Mouse (Mus musculus) frontal cortex, adult 2 months (tissue): ENCODE data around the gene Ces1g. TPM values are rescaled to one million over a fixed set of nuclear protein-coding genes. Genes with fewer than 3 reads are reported as not detected.

ENCODE experiments used
- DNase-seq, 2 experiments: peaks; one replicate each; pipeline ENCODE4 v3.0.0; 2022; ENCODE audit warnings: low spot score in 1 of 2; ENCODE audit errors: extremely low spot score in 1 of 2
- polyA plus RNA-seq: library from polyadenylated mRNA; depleted of rRNA; stranded (reverse); fragments of >200 nt; gene quantifications from 2 replicates; pipeline ENCODE4 v1.2.3, GENCODE M21; 2012; rRNA removed

Gene Ces1g
- polyA plus RNA-seq, result not detected in 2 replicates

- no peak for DNase-seq
Measured at GRCm38 (mm10) chr8:93337207-93337606, at the start of gene Ces1g. Gene Ces1g, minus strand, starts transcription at chr8:93337308.

DNA sequence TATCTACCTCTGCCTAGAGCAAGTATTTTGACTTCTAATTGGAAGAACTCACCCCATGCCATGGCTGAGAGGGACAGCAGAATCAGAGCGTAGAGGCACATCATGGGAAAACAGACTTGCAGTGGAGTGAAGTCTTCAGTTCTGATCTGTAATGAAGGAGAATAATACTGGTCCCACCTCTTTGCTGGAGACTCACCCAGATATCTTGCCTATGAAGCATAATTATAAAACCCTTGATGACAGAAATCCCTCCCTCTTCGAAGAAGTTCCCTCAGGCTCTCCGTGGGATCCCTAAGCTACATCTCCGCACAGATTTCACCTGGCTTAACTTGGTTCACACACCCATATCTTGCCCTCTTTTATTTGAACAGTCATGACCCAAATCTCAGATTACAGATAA, 42.5 kb upstream of the Ces1g start, which contains the start of gene Ces1h:
TSS of gene Ces1h (minus strand) at position 101 of the 400 bp plus-strand sequence.
- DNase-seq, result no peak

DNA sequence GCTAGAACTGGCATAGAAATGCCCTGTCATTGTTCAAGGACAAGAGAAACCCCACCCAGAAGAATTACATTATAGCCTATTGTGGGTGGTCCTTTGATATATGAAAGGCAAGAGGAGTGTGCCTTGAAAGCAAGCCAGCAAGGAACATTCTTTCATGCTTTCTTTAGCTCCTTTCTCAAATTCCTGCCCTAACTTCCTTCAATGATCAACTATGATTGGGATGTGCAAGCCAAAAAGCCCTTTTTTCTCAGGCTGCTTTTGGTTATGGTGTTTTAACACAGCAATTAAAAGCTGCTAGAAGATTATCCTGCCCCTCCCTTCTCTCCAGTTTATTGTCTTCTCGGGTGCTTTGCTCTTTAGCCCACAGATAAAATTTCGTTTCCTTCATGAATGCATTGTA, 32.4 kb upstream of the Ces1g start:
- DNase-seq, result no peak

DNA sequence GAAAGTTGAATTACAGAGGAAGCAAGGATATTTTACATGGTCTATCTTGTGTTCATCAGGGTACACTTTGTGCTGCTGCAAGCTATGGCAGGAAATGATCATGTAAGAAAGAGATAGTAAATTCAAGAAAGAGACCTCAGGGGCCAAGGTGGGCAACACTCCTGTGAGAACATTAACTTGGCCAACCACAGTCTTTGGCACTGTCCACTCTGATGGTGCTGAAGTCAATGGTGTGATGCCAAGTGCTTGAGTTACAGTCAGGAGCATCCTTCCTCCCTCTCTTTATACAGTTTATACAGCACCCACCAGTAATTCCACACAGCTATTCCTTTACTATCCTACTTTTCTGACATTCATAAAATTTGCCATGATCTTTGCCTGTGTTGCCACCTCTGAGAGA, 23.0 kb upstream of the Ces1g start:
- DNase-seq, result no peak

DNA sequence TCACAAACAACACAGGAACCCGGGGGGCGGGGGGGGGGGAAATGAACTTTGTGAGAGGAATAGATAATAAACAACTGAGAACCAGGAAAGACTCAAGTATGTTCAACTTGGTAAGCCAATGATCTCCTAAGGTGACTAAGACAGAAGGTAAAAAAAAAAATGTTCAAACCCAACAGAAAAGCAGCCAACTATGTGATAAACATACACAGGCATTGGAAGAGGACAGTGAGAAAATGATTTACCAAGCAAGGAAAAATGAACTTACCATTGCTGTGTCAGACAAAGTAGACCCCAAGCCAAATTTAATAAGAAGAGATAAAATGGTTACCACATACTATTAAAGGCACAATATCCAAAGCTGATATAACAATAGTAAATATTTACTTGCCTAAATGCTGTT, 2.4 kb upstream of the Ces1g start:
- DNase-seq, result no peak

DNA sequence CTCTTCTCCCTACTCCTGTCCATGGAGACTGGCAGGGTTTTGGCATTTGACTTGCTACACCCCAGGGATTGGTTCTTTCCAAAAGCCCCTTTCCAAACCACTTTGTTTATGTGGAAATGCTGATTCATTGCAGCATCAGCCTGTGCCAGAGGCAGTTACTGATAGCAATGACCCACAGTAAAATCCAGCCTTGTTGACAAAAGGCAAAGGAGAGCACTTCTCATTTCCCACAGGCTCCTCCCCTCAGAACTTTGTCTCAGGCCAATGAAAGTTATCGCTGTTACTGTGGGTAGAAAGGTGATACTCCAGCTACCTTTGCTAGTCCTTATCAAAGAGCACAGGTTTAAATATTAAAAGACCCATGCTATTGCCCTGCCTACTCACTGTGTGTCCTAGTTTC, 4.4 kb downstream of the Ces1g start:
- no peak for DNase-seq

DNA sequence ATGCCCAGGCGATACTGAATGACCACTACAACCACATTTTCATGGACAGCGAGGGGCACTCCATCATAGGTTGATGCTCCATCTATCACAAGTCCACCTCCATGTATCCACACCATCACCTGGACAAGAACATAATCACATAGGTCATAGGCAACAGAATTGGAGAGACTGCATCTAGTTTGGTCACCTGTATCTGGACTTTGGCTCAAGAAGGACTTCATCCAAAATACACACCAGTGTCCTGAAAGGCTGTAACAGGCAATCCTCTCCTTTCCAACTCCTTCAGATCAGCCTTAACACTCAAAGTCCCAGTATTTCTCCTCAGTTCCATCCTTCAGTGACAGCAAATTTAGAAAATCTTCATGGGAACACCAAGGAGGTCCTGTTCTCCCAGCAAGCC, 6.0 kb downstream of the Ces1g start:
- DNase-seq, result no peak

- DNase-seq, result no peak
Measured at GRCm38 (mm10) chr8:93325123-93325522, 12.0 kb downstream of the Ces1g start.

- DNase-seq, result peak in 1 of 2 experiments; percentile 6
Measured at GRCm38 (mm10) chr8:93317031-93317430, 20.1 kb downstream of the Ces1g start.

DNA sequence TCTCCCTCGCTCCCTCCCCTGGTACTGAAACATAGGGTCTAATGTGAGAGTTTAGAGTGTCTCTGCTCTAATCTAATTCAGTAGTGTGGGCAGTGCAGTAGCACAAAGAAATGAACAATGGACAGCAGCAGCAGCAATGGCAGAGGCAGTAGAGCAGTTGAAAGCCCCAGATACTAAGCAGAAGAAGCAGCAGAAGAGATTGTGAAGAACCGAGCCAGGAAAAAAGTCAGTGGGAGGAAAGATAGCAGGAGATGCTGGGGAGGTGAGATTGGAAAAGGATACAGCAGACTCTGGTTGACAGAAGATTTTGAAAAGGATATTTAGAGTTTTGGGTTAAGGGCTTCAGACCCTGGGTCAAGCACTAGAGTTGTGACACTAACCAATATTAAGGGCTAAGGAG, 21.6 kb downstream of the Ces1g start:
- peak in 1 of 2 experiments; percentile 20 for DNase-seq

DNA sequence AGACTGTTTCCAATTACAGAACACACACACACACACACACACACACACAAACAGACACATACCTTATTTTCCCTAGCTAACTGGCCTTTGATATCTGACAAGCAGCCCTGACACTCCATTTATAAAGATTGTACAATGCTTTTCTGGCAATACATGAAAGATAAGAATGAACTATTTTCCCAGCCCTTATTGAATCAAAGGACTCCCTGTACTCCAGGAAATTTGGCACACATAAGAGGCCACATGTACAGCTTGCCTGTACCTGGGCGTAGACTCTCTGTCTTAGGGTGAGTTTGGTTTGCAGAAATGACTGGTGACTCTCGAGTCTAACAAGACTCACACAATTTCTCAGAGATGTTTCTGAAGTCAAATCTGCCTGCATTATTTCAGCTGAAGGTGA, 53.2 kb downstream of the Ces1g start:
- no peak for DNase-seq

- DNase-seq, result no peak
Measured at GRCm38 (mm10) chr8:93282349-93282748, 54.8 kb downstream of the Ces1g start.

DNA sequence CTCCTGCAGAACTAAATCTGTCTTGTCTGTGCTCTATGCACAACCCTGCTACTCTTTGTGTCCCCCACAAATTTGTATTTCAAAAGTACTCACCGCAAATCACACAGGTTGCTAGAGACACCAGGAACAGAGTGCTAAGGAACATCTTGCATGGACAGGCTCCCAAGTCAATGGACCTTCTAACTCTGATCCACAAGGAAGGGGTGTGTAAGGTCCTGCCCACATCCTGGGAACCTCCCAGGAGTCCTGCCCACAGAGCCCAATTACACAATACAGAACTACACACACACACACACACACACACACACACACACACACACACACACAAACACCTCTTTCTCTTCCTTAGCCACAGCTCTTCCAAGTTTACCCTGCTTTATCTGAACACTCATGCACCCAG, 57.6 kb downstream of the Ces1g start, which contains the start of gene Ces1f:
TSS of gene Ces1f (minus strand) at position 192 of the 400 bp plus-strand sequence.
- no peak for DNase-seq

- peak in 1 of 2 experiments; percentile 28 for DNase-seq
Measured at GRCm38 (mm10) chr8:93278176-93278805, 58.8 kb downstream of the Ces1g start.

DNA sequence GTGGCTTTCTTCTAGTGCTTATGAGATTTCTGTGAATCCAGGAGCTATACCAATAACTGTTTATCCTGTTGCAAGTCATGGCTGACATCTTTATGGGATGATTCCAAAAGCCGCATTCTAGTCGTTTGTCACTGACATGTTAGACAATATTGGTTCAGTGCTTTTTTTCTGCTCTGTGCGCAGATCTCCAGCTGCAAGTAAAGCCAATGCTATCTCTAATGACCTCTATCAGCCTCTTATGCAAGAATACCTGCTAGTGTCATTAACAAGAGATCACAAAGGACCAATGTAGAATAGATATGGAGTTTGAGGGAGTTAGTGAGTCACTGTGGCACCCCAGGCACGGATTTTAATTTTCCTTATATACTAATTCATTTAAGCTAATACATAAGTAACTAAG, 62.5 kb downstream of the Ces1g start:
- DNase-seq, result no peak

- peak; percentile 36 to 59 for DNase-seq
Measured at GRCm38 (mm10) chr8:93273321-93273720, 63.8 kb downstream of the Ces1g start.

DNA sequence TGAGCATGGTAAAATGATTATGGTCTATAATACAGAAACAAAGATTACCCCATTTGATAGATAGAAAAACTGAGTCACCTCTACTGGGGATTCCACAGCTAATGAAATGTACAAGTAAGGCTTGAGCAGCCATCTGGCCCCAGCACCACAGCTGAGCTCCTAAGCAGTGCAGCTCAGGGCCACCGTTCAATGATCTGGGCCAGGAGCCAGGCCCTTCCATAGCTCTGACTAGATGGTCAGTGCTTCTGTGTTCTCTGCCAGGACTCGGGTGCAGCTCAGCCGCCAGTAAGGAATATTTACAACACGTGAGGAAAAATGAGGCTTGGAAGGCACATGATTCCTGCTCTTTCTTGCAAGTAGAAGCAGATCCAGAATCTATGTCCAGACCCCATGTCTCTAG, 64.4 kb downstream of the Ces1g start:
- no peak for DNase-seq

DNA sequence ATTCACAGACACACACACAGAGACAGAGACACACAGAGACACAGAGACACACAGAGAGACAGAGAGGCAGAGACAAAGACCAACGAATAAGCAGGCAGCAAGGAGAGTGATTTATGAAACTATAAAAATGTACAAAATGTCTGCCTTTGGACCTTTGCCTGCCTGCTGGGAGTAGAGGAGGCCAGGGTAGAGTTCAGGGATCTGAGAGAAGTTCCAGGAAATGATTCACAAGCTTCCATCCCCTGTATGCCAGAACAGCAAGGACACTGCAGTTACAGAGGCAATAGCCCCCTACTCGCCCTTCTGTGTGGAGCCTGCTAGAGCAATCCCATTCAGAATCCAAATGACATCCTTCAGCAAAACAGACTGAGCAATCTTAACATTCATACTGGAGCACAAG, 75.7 kb downstream of the Ces1g start:
- no peak for DNase-seq

GRCm38 (mm10) chr8:93252400-93252925, 84.6 kb downstream of the Ces1g start:
- no peak for DNase-seq
